Mouse (Mus musculus): Measurements from ENCODE around the gene Itgb3bp.

- TF ChIP-seq POLR2A (IDR thresholded peaks at IDR 0.05; ENCODE audit: low read depth, low read length) (no peak), CTCF (IDR thresholded peaks at IDR 0.05; ENCODE audit: extremely low read depth, insufficient read length, insufficient replicate concordance, low read depth, low read length) (no peak)
Observed at GRCm38 (mm10) chr4:99792365-99792764, 137.2 kb downstream of the Itgb3bp start.
